Mouse (Mus musculus) thymus, adult 2 months (tissue): ENCODE data around the gene Gm21983.

Source experiments
- CTCF ChIP-seq: fragments of 200-500 bp; IDR thresholded peaks from 2 replicates; pipeline ENCODE4 v1.5.1; 2012; ENCODE audit warnings: mild to moderate bottlenecking, control low read depth, low read length, moderate library complexity, borderline replicate concordance; ENCODE audit not compliant: control insufficient read depth, poor library complexity, insufficient read depth; ENCODE audit errors: extremely low read depth
- POLR2A ChIP-seq: fragments of 200-500 bp; IDR thresholded peaks from 2 replicates; pipeline ENCODE4 v1.6.1; 2012; ENCODE audit warnings: mild to moderate bottlenecking, low read length, control low read depth, moderate library complexity; ENCODE audit not compliant: control insufficient read depth, poor library complexity, insufficient read depth; ENCODE audit errors: extremely low read depth

GRCm38 (mm10) chr7:27168371-27168770 lies 12.5 kb downstream of the Gm21983 start:
- TF ChIP-seq POLR2A (no peak), CTCF (no peak)
